Comparison of ENCODE assay signal across 7 mouse cellular contexts in genomic region chr1:155006539-155007486, GRCm38 (mm10).
DNase-seq lines count a peak whose midpoint lies in the region; ATAC-seq and TF ChIP-seq lines count a peak whose summit lies in the region.

No protein-coding gene starts in this region.

- peaks cover 5% of the 10 kb centered on the region; the same call in 1 of the 2 replicates for H3K4me1 ChIP-seq in embryonic facial prominence, embryonic 10.5 days
- no peaks in the 10 kb centered on the region for H3K4me1 ChIP-seq in limb, embryonic 12.5 days (replicated peaks)
- H3K4me1 ChIP-seq in midbrain, postnatal 0 days (ENCODE audit: insufficient read depth, low read length), result no peaks in the 10 kb centered on the region

- H3K4me3 ChIP-seq in embryonic facial prominence, embryonic 10.5 days, result no peak overlapping the region
- H3K4me3 ChIP-seq in limb, embryonic 12.5 days (replicated peaks), result no peak overlapping the region
- no peak overlapping the region for H3K4me3 ChIP-seq in midbrain, postnatal 0 days (ENCODE audit: low read depth, low read length)

- H3K4me2 ChIP-seq in limb, embryonic 12.5 days, result no peak overlapping the region
- no peak overlapping the region for H3K4me2 ChIP-seq in midbrain, postnatal 0 days (ENCODE audit: low read depth, low read length, poor library complexity, severe bottlenecking)

- H3K9ac ChIP-seq in limb, embryonic 12.5 days (replicated peaks), result no peak overlapping the region
- no peak overlapping the region for H3K9ac ChIP-seq in midbrain, postnatal 0 days (replicated peaks; ENCODE audit: low read length, poor library complexity, severe bottlenecking)

- WGBS in embryonic facial prominence, embryonic 10.5 days, result 16% methylated on average over 16 of the region's 16 CpGs
- 15% methylated on average over 16 of the region's 16 CpGs for WGBS in limb, embryonic 12.5 days
- WGBS in midbrain, postnatal 0 days, result 7% methylated on average over 16 of the region's 16 CpGs

- peak; percentile 100 for TF ChIP-seq CTCF in midbrain, postnatal 0 days (IDR thresholded peaks at IDR 0.05)

- H3K9me3 ChIP-seq in embryonic facial prominence, embryonic 10.5 days, result no peaks in the 10 kb centered on the region
- H3K9me3 ChIP-seq in limb, embryonic 12.5 days, result no peaks in the 10 kb centered on the region
- H3K9me3 ChIP-seq in midbrain, postnatal 0 days (ENCODE audit: low read length), result no peaks in the 10 kb centered on the region

- ATAC-seq in limb, embryonic 12.5 days (ENCODE audit: insufficient number of reproducible peaks, insufficient read depth, low FRiP score, low TSS enrichment, low read depth), result peak; percentile 64; the same call in 1 of the 2 replicates
- ATAC-seq in midbrain, postnatal 0 days (ENCODE audit: low FRiP score), result peak; percentile 74

- no peaks in the 10 kb centered on the region for H3K36me3 ChIP-seq in embryonic facial prominence, embryonic 10.5 days (replicated peaks)
- H3K36me3 ChIP-seq in limb, embryonic 12.5 days, result no peaks in the 10 kb centered on the region
- H3K36me3 ChIP-seq in midbrain, postnatal 0 days (ENCODE audit: insufficient read depth, low read length), result no peaks in the 10 kb centered on the region

- H3K27ac ChIP-seq in embryonic facial prominence, embryonic 10.5 days (replicated peaks), result no peak overlapping the region
- H3K27ac ChIP-seq in limb, embryonic 12.5 days, result no peak overlapping the region
- H3K27ac ChIP-seq in midbrain, postnatal 0 days (ENCODE audit: low read depth, low read length), result no peak overlapping the region

- DNase-seq in adrenal gland, postnatal 10 days, result peak; percentile 90
- DNase-seq in embryonic facial prominence, embryonic 10.5 days (ENCODE audit: low spot score), result peak; percentile 90
- DNase-seq in heart, adult 18-20 months, result peak; percentile 80 to 90
- peak; percentile 70 to 90 for DNase-seq in kidney, adult 8-10 months
- peak; percentile 92 for DNase-seq in midbrain, postnatal 0 days (ENCODE audit: low spot score)
- DNase-seq in spleen, postnatal 10 days (ENCODE audit: low spot score in 2 of 2), result peak; percentile 67 to 85

- peaks cover 25% of the 10 kb centered on the region; the same call in 1 of the 2 replicates for H3K27me3 ChIP-seq in embryonic facial prominence, embryonic 10.5 days (replicated peaks; ENCODE audit: low read depth, poor library complexity, severe bottlenecking)
- peaks cover 10% of the 10 kb centered on the region for H3K27me3 ChIP-seq in limb, embryonic 12.5 days
- no peaks in the 10 kb centered on the region for H3K27me3 ChIP-seq in midbrain, postnatal 0 days (ENCODE audit: insufficient read depth, low read length)
